ENCODE assay signal across 8 mouse cellular contexts in the genomic region with DNA sequence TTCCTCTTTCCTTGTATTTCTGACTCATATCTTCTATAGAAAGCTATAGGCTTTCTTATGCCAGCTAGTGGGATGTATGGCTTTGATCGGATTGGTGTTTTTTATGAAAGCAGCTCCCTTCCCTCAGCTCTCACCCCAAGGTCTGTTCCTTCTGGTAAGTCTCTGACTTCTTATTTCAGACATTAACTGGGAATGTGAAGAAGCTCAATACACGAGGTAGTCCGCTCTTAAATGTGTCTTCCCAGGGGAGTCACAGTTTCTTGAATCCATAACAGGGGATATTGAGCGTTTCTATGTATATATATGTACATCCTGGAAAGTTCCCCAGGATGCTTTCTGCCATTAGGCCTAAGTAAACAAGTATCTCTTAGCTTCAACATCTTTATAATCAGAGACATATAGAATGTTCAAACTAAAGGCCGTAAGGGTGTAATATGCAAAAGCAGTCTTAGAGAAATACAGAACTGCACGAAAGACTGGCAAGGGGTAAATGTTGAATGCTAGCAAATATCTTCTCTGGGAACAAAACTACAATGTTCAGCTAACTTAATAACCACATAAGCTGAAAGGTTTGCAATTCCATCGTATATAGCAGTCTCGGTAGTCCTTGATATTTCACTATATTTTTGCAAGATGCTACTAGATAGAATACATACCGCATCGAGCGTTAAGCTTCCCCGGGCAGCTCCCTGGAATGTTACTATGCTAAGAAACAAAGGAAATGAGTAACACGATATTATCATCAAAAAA. TPM values are rescaled to one million over a fixed set of nuclear protein-coding genes. Genes with fewer than 3 reads are reported as not detected.
A peak's percentile ranks its signal among the peaks of the same experiment; 100 is the strongest.
DNase-seq lines count a peak whose midpoint lies in the region; ATAC-seq lines count a peak whose summit lies in the region.

No protein-coding gene starts in this region.

- H3K36me3 ChIP-seq in kidney, embryonic 14.5 days (ENCODE audit: control insufficient read depth, insufficient read depth, low read length): no peaks in the 10 kb centered on the region
- peaks cover 11% of the 10 kb centered on the region; the same call in 1 of the 2 replicates for H3K36me3 ChIP-seq in hindbrain, embryonic 10.5 days
- H3K36me3 ChIP-seq in midbrain, embryonic 11.5 days (ENCODE audit: control insufficient read depth, insufficient read depth, low read length): no peaks in the 10 kb centered on the region

- DNase-seq in kidney, postnatal 14 days: no peak
- peak; percentile 5 for DNase-seq in R1 (ENCODE audit: low read depth, low spot score)
- DNase-seq in hindbrain, embryonic 10.5 days (ENCODE audit: low spot score): no peak
- peak; percentile 83 for DNase-seq in midbrain, embryonic 11.5 days (ENCODE audit: low spot score, missing footprints)
- DNase-seq in embryo, embryonic 10.5 days (ENCODE audit: low spot score): no peak
- DNase-seq in adrenal gland, adult (ENCODE audit: inconsistent age in 2 of 2, low spot score in 1 of 2): no peak
- no peak for DNase-seq in urinary bladder, postnatal 25 days (ENCODE audit: low spot score)

- H3K4me2 ChIP-seq in kidney, embryonic 14.5 days (replicated peaks; ENCODE audit: low read depth, low read length): peak overlapping the region; percentile 81
- peak overlapping the region; percentile 40 for H3K4me2 ChIP-seq in midbrain, embryonic 11.5 days

- H3K27me3 ChIP-seq in kidney, embryonic 14.5 days (ENCODE audit: control insufficient read depth, insufficient read depth, low read length): no peaks in the 10 kb centered on the region
- no peaks in the 10 kb centered on the region for H3K27me3 ChIP-seq in hindbrain, embryonic 10.5 days (ENCODE audit: insufficient read depth, poor library complexity, severe bottlenecking)
- H3K27me3 ChIP-seq in midbrain, embryonic 11.5 days (ENCODE audit: control insufficient read depth, insufficient read depth, low read length): no peaks in the 10 kb centered on the region

- peaks cover 6% of the 10 kb centered on the region for H3K4me1 ChIP-seq in kidney, embryonic 14.5 days (ENCODE audit: control insufficient read depth, insufficient read depth, low read length)
- H3K4me1 ChIP-seq in hindbrain, embryonic 10.5 days (replicated peaks): peaks cover 20% of the 10 kb centered on the region
- H3K4me1 ChIP-seq in midbrain, embryonic 11.5 days (ENCODE audit: control insufficient read depth, insufficient read depth, low read length): 0 out of 2 replicates have a peak, but pooled peaks cover 5% of the 10 kb centered on the region

- no peak for ATAC-seq in kidney, embryonic 14.5 days (ENCODE audit: low FRiP score, low TSS enrichment)
- no peak for ATAC-seq in midbrain, embryonic 11.5 days (ENCODE audit: low FRiP score)

- no peaks in the 10 kb centered on the region for H3K9me3 ChIP-seq in kidney, embryonic 14.5 days (ENCODE audit: control insufficient read depth, low read length)
- no peaks in the 10 kb centered on the region for H3K9me3 ChIP-seq in hindbrain, embryonic 10.5 days
- no peaks in the 10 kb centered on the region for H3K9me3 ChIP-seq in midbrain, embryonic 11.5 days (ENCODE audit: control insufficient read depth, low read length)

- H3K9ac ChIP-seq in kidney, embryonic 14.5 days (ENCODE audit: low read depth, low read length): peak overlapping the region; percentile 58
- peak overlapping the region; percentile 53 for H3K9ac ChIP-seq in midbrain, embryonic 11.5 days (ENCODE audit: low read length)

- 42% methylated on average over 13 of the region's 13 CpGs for WGBS in kidney, embryonic 14.5 days
- 54% methylated on average over 13 of the region's 13 CpGs for WGBS in hindbrain, embryonic 10.5 days
- 49% methylated on average over 13 of the region's 13 CpGs for WGBS in midbrain, embryonic 11.5 days

- H3K4me3 ChIP-seq in kidney, embryonic 14.5 days (ENCODE audit: low read length): peak overlapping the region; percentile 74
- peak overlapping the region; percentile 63 for H3K4me3 ChIP-seq in hindbrain, embryonic 10.5 days
- peak overlapping the region; percentile 57 for H3K4me3 ChIP-seq in midbrain, embryonic 11.5 days (ENCODE audit: low read depth, low read length)

- H3K27ac ChIP-seq in kidney, embryonic 14.5 days (ENCODE audit: low read depth, low read length): peak overlapping the region; percentile 43; the same call in 1 of the 2 replicates
- peak overlapping the region; percentile 87 for H3K27ac ChIP-seq in hindbrain, embryonic 10.5 days
- H3K27ac ChIP-seq in midbrain, embryonic 11.5 days (ENCODE audit: low read depth, low read length): no peak overlapping the region

RNA-seq across cellular contexts. Expression of a gene that starts 0.8 kb away (rescaled TPM):
- polyA plus RNA-seq in kidney, embryonic 14.5 days (2014; fragmentation: Nextera tagmentation; extraction: Ambion mirVana): 1.7 and 2.3 TPM in 2 replicates
- 1.2 and 1.6 TPM in 2 replicates for polyA plus RNA-seq in hindbrain, embryonic 10.5 days (2016; fragmentation: Nextera tagmentation; extraction: Ambion mirVana)
- polyA plus RNA-seq in midbrain, embryonic 11.5 days (2014; fragmentation: Nextera tagmentation; extraction: Ambion mirVana): 2.4 and 2.8 TPM in 2 replicates

Comparison
In these comparisons a context has a peak if more than half of its experiments do, and no peak if none do; other contexts are left out.
1. DNase-seq: peak in R1 (single experiment) and midbrain, embryonic 11.5 days (single experiment); none in kidney, postnatal 14 days (single experiment), hindbrain, embryonic 10.5 days (single experiment), embryo, embryonic 10.5 days (single experiment), adrenal gland, adult (0 of 2) and urinary bladder, postnatal 25 days (single experiment).
2. Peak in every context shown above with its lines, with median percentiles within 50 percentile points of each other: H3K4me3 ChIP-seq.